Mouse (Mus musculus): ENCODE results near the gene Cdc42se2.

Cdc42se2 gene

DNA sequence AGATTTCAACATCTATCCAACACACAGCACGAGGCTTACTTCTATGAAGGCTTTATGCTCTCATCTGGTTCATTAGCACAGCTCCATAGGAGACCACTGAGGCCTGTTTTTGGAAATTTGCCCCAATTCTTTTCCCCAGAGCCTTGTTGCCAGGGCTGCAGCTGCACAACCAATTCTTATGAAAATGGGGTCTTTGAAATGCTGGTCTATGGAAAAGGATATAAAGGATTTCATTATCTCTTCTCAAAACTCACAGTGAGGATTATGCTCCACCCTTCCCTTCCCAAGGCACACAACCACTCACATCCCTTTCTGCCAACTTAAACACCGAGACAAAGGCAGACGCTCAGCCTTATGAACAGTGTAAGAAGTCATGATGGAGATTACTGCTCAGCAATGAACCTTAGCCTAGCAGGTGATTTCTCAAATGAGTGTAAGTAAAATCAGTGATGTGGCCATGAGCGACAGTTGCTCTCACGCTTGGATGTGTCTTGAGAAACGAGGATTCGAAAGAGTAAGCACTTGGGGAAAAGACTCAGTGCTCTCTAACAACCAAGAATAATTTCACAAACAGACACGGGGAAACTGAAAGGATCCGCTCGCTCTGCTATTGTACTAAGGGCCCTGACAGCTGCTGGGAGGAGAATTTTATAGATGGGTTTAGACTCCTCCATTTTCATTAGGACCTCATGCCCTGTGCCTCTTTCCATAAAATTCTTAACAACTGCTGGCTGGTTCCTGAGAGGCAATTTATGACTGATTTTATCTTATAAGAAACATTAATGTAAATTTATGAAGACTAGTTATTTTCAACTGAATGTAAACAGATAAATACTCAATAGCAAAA is 33.0 kb downstream of the Cdc42se2 start:
- DNase-seq (ENCODE audit: low spot score) = peak; percentile 58

DNA sequence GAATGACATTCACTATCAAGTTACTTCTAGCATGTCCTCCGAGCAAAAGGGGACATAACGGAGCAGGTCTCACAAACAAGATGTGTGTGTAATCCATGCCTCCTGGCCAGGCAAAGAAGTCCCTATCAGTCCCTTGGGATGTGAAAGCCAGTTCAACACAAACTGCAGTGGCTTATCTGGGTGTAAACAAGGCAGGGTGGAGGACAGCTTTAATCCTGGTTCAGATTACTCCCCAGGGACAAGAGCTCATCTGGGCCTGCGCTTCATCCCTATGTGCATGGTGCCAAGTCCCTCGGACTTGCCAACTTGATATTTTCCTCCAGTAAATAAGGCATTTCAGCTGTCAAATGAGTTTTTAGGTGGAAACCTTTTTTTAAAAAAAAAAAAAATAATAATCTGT is 36.0 kb downstream of the Cdc42se2 start:
- DNase-seq (ENCODE audit: low spot score) = no peak

DNA sequence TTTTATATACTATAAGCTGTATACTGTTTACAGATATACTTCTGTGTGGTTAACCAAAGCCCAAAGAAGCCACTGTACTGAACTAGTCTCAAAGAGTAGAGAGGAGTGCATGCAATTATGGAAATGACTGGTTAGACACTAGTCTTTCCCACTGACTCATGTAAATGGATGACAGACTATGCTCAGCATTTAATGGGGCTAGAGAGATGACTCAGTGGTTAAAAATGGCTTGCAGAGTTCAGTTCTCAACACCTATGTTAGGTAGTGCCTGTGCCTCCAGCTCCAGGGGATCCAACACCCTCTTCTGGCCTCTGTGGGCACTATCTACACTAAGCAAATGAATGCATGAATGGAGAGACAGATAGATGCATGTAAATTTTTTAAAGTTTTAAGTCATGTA is 38.6 kb downstream of the Cdc42se2 start:
- no peak for DNase-seq (ENCODE audit: low spot score)

DNA sequence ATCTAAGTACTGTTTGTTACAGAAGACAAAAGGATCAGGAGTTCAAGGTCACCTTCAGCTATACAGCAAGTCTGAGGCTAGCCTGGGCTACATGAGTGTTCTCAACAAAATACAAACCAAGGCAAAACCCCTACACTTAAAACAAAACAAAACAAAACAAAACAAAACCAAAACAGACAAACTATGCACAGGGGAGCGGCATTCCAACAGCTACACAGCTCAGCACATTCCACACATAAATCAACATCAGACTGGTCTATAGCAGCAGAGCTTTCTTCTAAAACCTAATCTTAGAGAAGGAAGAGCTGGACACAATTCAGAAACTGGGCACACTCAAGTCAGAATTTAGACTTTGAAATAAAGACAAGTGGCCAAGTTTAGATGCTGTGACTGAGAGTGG is 43.2 kb downstream of the Cdc42se2 start:
- DNase-seq (ENCODE audit: low spot score) = no peak

DNA sequence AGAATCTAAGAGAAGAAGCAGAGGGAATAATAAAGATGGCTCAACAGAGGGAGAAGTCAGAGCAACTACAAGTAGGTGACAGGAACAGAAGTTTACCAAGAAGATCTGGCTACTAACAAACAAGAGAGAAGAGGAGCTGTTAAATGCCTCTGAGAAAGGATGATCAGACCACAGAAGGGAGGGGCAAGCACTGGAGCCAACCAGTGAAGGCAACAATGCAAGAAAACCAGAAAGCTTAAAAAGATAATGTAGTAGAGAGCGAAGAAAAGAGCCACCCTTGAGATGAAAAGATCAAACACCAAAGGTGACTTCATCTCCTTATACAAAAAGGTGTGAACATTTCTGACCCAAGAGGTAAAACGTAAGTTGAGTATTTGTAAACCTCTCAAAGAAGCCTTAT is 46.1 kb downstream of the Cdc42se2 start:
- no peak for DNase-seq (ENCODE audit: low spot score)

DNA sequence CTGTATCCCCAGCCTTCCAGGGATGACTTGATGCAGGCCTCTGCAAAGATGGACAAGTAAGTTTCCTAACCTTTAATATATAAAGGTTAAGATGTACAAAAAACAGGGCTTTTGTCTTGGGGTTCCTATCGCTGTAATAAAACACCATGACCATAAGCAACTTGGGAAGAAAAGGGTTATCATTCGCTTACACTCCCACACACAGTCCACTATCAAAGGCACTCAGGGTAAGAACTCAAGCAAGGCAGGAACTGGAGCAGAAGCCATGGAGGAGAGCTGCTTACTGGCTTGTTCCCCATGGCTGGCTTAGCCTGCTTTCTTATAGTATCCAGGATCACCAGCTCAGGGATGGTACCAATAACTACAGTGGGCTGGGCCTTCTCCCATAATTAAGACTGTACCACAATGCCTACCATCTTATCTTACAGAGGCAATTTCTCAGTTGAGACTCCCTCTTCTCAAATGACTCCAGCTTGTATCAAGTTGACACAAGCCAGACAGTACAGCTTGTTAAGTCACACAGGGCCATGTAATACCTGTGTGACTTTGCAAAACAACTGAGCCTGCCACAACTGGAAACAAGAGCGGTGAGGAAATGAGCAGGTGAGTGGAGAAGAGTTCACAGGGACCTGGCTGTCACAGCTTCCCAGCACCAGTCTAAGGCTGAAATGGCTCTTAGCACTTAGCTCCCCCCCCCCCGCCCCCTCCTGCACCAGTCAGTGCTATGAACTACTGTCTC is 48.3 kb downstream of the Cdc42se2 start:
- DNase-seq (ENCODE audit: low spot score) = no peak

DNA sequence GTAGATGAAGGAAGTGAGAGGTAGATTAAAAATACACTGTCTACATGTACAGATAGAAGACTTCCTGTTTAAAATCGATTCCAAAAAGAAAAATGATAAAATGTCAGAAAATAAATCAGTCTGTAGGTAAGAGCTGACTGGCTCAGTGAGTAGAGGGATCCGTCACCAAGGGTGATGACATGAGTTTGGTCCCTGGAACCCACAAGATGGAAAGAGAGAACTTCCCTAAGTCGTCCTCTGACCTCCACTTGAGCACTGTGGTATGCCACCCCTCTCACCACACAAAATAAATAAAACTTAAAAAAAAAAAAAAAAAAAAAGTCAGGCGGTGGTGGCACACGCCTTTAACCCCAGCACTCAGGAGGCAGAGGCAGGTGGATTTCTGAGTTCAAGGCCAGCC is 50.6 kb downstream of the Cdc42se2 start:
- DNase-seq (ENCODE audit: low spot score) = no peak

DNA sequence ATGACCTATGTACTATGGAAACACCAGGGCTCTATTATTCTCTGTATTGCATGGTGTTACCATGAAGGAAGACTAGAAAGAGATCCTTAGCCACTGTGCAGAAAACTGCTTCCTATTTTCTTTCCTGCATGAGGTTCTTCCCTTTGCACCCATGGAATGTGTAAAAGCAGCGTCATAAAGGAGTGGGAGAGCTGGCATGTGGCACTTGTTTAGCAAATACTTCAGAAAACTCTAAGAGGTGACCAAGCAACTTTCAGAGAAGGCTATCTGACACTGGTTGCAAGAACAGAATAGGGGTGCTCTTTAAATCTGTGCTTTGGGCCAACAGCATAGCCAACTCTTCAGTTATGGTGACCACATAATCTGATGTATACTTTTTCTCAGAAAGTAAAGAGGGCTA is 52.4 kb downstream of the Cdc42se2 start:
- DNase-seq (ENCODE audit: low spot score) = no peak

DNA sequence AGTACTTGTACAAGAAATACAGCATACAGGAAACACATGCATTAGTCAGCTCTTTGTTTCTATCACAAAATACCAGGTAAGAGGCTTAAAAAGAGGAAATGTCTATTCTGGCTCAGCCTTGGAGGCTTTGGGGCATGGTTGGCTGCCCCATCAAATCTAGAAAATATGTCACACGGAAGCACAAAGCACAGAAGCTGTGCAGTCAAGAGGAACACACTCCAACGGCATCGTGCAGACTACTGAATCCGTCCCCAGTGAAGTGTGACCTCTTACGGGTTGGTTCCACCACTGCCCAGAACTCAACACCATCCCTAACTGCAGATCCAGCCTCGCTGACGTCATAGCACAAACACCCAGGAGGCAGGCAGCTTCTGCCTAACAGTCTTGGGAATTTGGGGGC is 53.9 kb downstream of the Cdc42se2 start:
- no peak for DNase-seq (ENCODE audit: low spot score)

DNA sequence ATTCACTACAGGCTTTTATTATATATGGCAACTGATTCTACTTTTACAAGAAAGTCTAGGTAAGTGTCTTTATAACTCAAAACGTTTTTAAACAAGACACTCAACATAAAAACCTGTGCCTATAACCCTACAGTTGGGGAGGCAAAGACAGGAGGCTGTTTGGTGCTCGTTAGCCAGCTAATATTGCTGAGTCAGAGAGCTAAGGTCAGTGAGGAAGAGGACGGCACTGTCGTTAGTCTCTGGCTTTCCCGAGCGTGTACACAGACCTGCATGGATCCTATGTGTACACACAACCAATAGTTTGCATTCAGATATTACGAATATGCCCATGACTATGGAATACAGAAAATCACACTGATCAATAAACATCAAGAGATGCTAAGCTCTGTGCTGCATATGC is 56.1 kb downstream of the Cdc42se2 start:
- DNase-seq (ENCODE audit: low spot score) = no peak

DNA sequence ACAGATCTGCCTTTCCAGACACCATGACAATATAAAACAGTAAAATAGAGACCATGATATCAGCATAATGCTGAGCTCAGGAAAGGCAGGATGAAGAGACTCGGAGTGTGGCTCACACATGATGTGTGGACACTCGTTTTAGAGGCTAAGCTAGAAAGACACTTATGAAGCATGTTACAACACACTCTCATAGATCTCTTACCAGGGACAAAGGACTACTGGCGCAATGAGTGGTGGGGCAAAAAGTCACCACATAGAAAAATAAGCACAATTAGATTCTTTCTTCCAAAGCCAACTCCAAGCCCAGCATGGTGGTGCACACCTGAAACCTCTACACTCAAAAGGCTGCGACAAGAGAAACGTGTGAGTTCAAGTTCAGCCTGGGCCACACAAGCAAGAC is 56.5 kb downstream of the Cdc42se2 start:
- no peak for DNase-seq (ENCODE audit: low spot score)

DNA sequence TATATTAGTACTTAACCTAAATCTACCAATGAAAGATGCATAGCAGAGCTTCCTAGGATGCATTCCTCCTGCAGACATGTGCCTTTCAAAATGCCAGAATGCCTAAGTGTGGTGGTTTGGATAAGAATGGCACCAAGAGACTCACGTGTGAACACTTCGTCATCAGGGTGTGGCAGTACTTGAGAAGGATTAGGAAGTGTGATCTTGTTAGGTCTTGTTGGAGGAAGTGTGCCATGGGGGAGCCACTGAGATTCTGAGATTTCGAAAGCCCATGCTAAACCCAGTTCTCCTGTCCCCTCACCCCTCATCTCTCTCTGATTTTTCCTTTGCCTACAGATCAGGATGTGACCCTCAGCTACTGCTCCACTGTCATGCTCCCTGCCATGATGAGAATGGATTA is 58.2 kb downstream of the Cdc42se2 start:
- DNase-seq (ENCODE audit: low spot score) = no peak

DNA sequence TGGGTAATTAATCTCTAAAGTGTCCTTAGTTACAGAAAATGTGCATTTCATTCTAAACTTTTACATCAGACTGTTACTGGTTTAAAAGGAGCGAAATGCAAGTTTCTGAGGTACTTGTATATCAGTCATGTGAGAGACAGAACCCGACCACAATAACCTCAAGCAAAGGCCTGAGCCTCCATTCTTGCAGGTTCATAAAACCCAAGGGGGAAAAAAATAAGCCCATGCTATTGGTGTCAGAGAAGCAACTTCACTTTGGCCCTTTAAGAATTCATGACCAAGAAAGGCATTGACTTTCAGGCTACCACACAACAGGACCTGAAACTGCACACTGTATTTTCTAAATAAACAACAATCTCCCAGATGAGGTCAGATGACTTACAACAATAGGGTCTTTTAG is 59.1 kb downstream of the Cdc42se2 start:
- no peak for DNase-seq (ENCODE audit: low spot score)

DNA sequence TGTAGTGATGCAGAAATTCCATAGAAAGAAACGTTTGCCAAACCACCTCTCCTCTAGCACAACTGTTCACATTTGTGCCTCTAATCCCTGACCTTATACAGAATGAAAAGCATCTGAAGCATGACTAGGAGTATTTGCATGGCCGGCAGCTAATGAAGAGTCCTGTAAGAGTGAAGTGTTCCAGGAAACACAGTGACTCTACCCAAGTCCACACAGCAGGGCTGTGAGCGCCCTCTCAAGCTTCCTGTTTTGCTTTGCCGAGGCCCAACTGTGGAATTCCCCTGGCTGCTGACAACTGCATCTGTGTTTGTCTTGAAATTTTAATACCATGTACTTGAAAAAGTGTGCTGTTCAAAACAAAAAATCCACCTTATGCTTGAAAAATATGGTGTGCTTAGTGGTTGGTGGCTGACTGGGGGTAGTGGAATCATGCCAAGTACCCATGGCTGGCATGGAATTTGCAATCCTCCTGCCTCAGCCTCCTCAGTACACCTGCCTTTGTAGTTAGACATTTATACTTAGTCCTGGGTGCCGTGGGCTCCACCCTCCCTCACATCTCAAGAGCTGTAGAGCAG is 60.1 kb downstream of the Cdc42se2 start:
- peak; percentile 59 for DNase-seq (ENCODE audit: low spot score)

DNA sequence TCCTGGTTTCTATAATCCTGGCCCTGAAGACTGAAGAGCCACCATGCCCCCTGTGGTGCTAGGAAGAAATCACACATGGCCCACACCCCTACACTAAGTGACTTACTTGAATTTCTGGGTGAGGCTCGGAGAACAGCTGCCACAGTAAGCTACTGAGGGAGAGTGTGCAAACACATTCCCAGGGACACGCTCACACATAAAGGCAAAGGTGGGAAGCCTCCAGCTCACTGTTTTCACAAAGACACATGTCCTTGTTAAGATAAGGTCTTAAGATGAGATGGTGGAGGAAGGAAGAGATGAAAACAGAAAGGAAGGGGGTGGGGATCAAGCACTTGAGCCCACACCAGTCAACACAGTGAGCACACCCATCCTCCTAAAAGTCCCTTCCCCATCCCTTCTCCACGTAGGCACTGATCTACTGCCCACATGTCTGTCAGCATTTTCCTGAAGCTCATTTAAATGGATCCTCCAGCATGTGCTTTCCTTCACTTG is 60.9 kb downstream of the Cdc42se2 start:
- DNase-seq (ENCODE audit: low spot score) = no peak

DNA sequence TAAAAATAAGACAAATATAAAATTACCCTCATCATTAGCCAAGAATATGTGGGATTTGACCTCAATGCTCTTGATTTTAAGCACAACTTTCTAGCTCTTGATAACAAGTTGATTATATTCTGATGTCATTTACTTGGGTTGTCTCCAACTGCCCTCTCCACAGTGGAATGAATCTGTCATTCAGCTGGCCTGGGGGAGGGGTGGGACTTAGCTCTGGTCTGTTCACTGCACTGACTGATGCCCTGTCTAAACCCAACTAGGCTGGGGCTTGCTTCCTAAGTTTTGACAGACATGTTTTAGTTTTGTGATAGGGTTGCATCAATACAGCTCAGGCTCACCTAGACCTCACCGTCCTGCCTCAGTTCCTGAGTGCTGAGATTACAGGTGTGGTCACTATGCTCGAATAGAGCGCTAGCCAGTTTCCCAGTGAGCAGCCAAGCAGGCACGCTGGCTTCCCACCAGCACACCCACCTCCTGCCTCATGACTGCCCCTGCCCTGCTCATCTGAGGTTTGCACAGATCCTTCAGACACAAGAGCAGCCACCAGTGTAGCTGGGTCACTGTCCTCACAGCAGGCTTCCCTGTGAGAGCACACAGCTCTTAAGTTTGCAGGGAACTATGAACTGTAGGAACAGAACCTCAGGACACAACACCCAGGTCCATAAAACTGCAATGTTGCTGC is 63.0 kb downstream of the Cdc42se2 start:
- DNase-seq (ENCODE audit: low spot score) = peak; percentile 79

DNA sequence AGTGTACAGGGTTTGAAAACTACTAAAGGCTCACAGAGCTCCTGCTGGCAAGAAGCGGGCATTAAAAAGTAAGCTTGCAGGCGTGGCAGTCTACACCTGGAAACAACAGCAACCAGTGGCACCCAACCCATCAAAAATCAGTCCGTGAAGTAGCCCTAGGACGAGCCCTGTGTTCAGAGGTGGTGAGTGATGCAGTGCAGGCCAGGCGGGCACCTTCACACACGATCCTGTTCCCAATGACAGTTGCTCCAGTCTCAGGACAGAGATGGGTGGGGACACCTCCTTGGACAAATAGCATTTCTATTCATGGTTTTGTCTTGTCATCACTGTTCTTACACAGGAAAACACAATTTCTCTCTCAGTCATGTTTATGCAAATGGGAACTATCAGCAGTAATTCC is 65.4 kb downstream of the Cdc42se2 start:
- DNase-seq (ENCODE audit: low spot score) = no peak

DNA sequence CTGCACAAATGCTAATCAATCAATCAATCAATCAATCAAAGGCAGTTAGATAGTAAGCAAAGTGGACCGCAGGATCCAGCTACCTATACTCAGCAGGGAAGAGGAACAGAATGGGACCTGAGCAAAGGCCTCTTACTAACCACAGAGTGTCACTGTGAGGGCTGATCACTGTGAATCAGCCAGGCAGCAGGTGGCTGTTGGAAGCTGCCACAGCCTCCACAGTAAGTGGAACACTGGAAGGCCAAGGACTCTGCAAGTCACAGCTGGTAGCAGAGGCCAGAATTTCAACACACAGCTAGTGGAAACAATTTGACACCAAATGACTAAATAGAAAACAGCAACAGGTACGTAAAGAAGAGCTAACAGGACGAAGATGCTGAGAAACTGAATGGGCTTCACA is 68.9 kb downstream of the Cdc42se2 start:
- DNase-seq (ENCODE audit: low spot score) = no peak

DNA sequence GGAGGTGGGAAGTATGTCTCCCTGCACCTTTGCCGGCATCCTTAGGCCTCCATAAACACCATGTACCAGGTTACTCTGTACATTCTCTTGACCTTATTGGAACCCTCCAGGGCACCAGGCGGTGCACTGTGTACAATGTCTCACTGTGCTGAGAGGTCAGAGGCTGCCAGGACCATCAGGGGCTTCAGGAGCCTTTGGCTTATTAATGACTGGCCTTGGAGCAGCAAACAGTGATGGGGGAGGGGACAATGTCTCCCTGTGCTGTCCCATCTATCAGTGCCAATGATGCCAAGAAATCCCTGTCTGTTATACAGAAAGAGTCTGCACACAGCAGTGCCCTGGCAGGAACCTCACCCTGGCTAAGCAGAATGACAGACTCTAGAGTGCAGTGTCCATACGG is 69.6 kb downstream of the Cdc42se2 start:
- no peak for DNase-seq (ENCODE audit: low spot score)

DNA sequence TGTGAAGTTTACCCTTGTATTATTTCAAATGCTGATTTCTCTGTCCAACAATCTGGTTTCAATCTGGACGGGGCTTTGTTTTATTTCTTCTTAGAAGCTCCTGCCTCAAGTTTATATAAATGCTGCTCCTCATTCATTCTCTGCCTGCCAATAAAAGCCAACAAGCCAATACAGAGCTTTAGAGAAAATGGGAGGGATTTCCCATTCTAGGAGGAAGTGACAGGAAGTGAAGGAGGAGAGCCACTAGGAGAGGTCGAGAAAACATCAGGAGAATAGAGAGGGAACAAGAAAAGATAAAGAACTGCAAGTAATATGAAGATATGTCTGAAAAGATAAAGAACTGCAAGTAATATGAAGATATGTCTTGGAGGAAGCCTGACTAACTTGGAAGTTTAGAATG is 74.6 kb downstream of the Cdc42se2 start:
- DNase-seq (ENCODE audit: low spot score) = no peak

DNA sequence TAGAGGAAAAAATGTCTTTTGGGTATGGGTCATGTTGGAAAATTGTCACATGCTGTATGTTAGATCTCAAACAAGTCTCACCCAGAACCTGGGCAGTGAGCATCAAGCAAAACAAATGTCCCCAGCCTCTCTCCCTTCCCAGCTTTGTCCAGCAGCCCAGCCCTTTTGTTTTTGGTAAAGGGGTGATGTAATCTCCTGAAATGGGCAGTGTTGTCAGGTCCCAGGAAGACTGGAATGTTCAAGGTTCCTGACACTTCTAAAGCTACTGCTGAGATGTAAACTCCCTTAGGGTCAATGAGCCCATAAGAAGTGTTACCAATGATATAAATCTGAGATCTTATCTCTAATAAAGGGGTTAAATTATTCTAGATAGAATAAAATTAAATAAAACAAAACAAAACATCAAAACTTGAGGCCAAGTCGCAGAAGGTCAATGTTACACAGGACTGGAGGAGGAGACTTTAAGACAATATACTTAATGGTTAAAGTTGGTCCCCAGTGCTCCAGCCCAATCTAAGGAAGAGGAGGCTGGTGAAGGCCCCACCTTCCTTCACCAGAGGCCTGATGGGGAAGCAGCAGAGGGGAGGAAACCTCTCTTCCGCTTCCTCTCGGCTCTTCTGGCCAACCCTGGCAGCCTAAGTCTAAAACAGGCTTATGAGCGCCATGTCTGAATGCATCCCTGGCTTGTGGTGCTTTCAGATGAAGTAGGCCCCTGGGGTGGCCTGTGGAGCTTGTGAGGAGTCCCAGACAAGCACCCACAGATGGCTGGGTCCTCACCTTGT is 76.8 kb downstream of the Cdc42se2 start:
- no peak for DNase-seq (ENCODE audit: low spot score)

DNA sequence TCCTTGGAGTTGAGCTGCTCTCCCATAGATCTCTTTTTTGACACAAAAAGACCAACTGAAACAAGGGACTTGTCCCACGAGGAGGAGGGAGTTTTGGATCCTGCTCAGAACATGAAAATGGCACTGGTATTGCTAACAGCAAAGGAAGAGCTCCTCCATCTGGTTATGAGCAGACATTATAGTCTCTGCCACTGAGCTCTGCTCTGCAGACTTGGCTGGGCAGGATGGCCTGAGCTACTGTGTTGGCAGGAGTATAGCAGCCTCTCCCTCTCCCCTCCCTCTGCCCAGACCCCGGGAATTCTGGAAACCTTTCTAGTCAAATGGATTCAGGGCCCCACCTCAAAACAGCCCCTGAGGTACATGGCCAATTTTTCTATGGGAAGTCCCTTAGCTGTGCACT is 77.8 kb downstream of the Cdc42se2 start:
- DNase-seq (ENCODE audit: low spot score) = no peak
